Mouse (Mus musculus) embryonic facial prominence, embryonic 12.5 days (tissue): Measurements from ENCODE around the gene Apom. TPM values are rescaled to one million over a fixed set of nuclear protein-coding genes. Genes with fewer than 3 reads are reported as not detected.

Source experiments
- ATAC-seq: fragments of 200-750 bp; cut with Nextera tagmentation; 2 replicates; pipeline ENCODE4 v1.8.0; 2017; ENCODE audit not compliant: insufficient number of reproducible peaks, insufficient read depth, low FRiP score, low TSS enrichment
- H3K27ac ChIP-seq: fragments of 300-500 bp; sonication (generic); 2 replicates; pipeline ENCODE4 v1.5.1; 2016; ENCODE audit warnings: mild to moderate bottlenecking
- H3K27me3 ChIP-seq: fragments of 300-500 bp; sonication (generic); 2 replicates; pipeline ENCODE4 v1.6.1; 2016; ENCODE audit warnings: mild to moderate bottlenecking, moderate library complexity
- H3K36me3 ChIP-seq: fragments of 300-500 bp; sonication (generic); 2 replicates; pipeline ENCODE4 v1.6.1; 2016; ENCODE audit warnings: mild to moderate bottlenecking
- H3K4me1 ChIP-seq: fragments of 300-500 bp; sonication (generic); 2 replicates; pipeline ENCODE4 v1.6.1; 2016
- H3K4me2 ChIP-seq: fragments of 300-500 bp; sonication (generic); replicated peaks from 2 replicates; pipeline ENCODE4 v1.6.1; 2016; ENCODE audit warnings: mild to moderate bottlenecking, moderate library complexity
- H3K4me3 ChIP-seq: fragments of 300-500 bp; sonication (generic); 2 replicates; pipeline ENCODE4 v1.5.1; 2016; ENCODE audit warnings: mild to moderate bottlenecking
- H3K9ac ChIP-seq: fragments of 300-500 bp; sonication (generic); 2 replicates; pipeline ENCODE4 v1.6.1; 2016; ENCODE audit warnings: mild to moderate bottlenecking, moderate library complexity
- H3K9me3 ChIP-seq: fragments of 300-500 bp; sonication (generic); 2 replicates; pipeline ENCODE4 v1.6.1; 2016; ENCODE audit warnings: mild to moderate bottlenecking, moderate library complexity
- WGBS: fragments of 180-500 bp; shearing (Covaris S2); methylation state at CpG from one replicate; pipeline ENCODE4 v1.1.7; 2016; 5-methylcytosine and 5-hydroxymethylcytosine counted together
- polyA plus RNA-seq: library from polyadenylated mRNA; unstranded; fragments of >200 nt; fragmentation: Nextera tagmentation; extraction: Ambion mirVana; gene quantifications from 2 replicates; pipeline ENCODE4 v1.2.1, GENCODE M21; 2016

Gene Apom
- polyA plus RNA-seq, 1 experiment from 2014 or later: 0.49 TPM

DNA sequence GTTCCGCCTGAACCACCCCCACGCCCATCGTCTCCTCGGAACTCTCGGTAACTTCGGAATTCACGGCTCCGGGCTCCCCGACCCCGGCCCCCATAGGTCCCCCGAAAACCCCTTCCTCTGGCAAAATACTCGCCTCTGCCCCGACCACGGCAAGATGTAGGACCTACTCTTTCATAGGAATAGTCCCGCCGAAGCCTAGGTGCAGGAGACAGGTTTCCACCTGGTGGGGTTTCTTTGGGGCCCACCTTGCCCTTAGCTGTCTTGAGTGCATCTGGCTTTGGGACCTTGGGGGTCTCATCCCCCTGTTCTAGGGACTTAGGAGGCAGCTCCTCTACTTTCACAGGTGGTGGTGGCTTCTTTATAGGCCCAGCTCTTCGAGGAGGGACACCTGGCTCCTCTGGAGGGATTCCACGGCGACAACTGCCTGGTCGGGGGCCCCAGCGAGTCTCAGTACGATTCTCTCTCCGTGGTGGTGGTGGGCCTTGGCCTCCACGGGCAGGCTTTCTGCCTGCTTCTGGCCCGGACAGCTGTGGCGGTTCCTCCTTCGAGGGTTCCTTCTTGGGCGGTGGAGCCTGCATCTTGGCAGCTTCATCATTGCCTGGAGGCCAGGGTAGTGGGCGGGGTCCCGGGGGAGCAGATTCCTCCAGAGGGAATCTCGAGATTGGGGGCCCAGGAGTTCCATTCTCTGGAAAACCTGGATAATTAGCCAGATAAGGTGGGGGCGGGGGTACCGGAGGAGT is 24.8 kb upstream of the Apom start:
- Histone ChIP-seq H3K4me3 (no peak overlapping the region), H3K4me1 (peaks cover 12% of the 10 kb centered on the region), H3K27ac (no peak overlapping the region), H3K9ac (no peak overlapping the region), H3K36me3 (peaks cover 100% of the 10 kb centered on the region), H3K27me3 (no peaks in the 10 kb centered on the region), H3K4me2 (no peak overlapping the region), H3K9me3 (no peaks in the 10 kb centered on the region)
- ATAC-seq: no peak; the same call in 1 of the 2 replicates
- 93% methylated on average over 33 of the region's 33 CpGs for WGBS

DNA sequence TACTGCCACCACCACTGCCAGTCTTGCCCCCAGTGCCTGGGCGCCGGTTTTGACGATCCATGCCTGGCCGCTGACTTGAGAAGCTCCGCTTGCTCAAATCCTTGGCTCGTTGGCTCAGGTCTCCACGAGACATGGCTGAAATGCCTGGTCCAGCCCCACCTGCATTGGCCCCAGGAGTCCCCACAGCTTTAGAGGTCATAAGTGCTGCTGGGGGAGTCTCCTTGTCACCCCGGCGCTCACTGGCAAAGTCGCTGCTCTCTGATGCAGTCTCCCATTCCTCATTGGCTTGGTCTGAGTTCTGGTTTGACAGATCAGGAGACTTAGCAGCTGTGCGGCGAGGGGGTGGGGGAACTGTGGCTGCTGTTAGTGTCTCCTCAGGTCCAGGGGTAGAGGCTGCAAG is 23.6 kb upstream of the Apom start:
- Histone ChIP-seq H3K27me3 (no peaks in the 10 kb centered on the region), H3K36me3 (peaks cover 98% of the 10 kb centered on the region), H3K9ac (no peak overlapping the region), H3K9me3 (no peaks in the 10 kb centered on the region), H3K27ac (no peak overlapping the region), H3K4me2 (no peak overlapping the region), H3K4me3 (no peak overlapping the region), H3K4me1 (peaks cover 12% of the 10 kb centered on the region)
- ATAC-seq: no peak
- WGBS: 90% methylated on average over 12 of the region's 12 CpGs

DNA sequence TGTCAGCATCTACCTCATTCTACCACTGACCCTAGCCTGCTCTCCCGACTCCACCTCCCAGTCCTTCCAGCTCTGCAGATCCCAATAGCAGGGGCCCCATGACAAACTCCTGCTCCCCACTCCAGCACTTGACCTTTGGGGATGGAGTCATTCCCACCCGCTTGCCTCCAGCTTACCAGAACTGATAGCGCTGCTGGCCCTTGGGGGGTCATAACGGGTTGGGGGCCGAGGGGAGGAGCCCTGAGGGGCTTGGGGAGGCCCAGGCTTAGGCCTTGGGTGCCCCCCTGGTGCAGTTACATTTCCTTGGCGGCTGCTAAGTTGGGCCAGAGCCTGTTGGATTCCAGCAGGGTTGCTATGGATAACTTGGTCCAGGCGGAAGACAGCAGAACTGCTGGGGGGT is 22.8 kb upstream of the Apom start:
- H3K36me3 ChIP-seq: peaks cover 98% of the 10 kb centered on the region
- no peaks in the 10 kb centered on the region for H3K9me3 ChIP-seq
- 82% methylated on average over 7 of the region's 7 CpGs for WGBS
- no peak overlapping the region for H3K4me2 ChIP-seq
- H3K27me3 ChIP-seq: no peaks in the 10 kb centered on the region
- no peak for ATAC-seq
- peak overlapping the region; percentile 64 for H3K27ac ChIP-seq
- no peak overlapping the region for H3K9ac ChIP-seq
- H3K4me1 ChIP-seq: peaks cover 12% of the 10 kb centered on the region
- H3K4me3 ChIP-seq: no peak overlapping the region

DNA sequence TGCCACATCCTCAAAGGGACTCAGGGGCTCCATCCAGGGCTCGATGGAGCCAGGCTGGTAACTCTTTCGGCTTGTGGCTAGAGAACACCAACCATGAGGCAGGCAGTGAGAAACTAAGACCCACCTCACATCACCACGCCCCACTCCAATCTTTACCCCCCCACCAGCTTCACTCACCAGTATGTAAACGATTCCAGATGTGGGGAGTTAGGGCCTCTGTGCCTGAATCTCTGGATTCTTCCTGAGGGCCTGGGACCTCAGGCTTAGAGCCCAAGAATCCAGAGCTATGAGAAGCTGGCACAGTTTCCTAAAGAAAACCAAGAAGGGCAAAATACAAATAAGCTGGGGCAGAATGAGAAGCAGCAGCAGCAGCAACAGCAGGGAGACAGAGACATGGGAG is 22.1 kb upstream of the Apom start:
- no peaks in the 10 kb centered on the region for H3K27me3 ChIP-seq
- 59% methylated on average over 4 of the region's 4 CpGs for WGBS
- peaks cover 98% of the 10 kb centered on the region for H3K36me3 ChIP-seq
- no peak for ATAC-seq
- H3K4me2 ChIP-seq: no peak overlapping the region
- H3K27ac ChIP-seq: peak overlapping the region; percentile 64
- H3K4me1 ChIP-seq: peaks cover 12% of the 10 kb centered on the region
- no peak overlapping the region for H3K9ac ChIP-seq
- no peaks in the 10 kb centered on the region for H3K9me3 ChIP-seq
- H3K4me3 ChIP-seq: no peak overlapping the region

DNA sequence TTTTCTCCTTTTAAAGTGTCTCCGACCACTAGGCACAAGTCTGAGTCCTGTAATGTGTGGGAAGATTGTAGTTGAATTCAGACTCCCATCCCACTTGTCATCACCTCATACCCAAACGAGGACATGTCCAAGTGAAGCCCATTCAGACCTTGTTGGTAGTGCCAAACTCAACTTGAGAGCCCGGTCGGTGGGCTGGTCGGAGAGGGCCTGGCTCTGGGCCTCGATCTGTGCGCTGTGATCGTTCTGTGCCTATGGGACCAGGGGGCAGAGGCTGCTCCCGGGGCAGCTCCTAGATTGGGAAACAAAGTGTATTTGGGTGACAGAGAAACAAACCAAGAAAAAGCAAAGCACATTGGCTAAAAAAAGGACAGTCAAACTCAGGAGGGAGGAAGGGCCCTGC is 21.2 kb upstream of the Apom start:
- H3K4me3 ChIP-seq: no peak overlapping the region
- no peak overlapping the region for H3K4me2 ChIP-seq
- no peaks in the 10 kb centered on the region for H3K27me3 ChIP-seq
- ATAC-seq: no peak
- H3K9ac ChIP-seq: no peak overlapping the region
- WGBS: 94% methylated on average over 9 of the region's 9 CpGs
- H3K4me1 ChIP-seq: peaks cover 12% of the 10 kb centered on the region
- no peaks in the 10 kb centered on the region for H3K9me3 ChIP-seq
- peaks cover 97% of the 10 kb centered on the region for H3K36me3 ChIP-seq
- no peak overlapping the region for H3K27ac ChIP-seq

DNA sequence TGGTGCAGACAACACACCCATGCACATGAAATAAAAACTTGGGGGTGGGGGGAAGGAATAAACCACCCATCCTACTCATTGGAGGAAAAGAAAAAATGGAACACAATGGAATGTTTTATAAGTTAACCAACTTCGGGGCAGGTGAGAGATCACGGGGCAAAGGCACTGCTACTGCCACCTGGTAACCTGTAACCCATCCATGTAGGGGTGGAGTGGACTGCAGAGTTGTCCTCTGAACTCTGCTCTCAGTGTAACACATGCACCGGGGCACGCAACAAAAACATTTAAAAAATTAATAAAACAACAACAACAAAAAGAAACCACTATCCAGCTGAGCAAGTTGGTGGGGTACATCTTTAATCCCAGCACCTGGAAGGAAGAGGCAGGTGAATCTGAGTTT is 20.3 kb upstream of the Apom start:
- no peak for ATAC-seq
- no peak overlapping the region for H3K27ac ChIP-seq

DNA sequence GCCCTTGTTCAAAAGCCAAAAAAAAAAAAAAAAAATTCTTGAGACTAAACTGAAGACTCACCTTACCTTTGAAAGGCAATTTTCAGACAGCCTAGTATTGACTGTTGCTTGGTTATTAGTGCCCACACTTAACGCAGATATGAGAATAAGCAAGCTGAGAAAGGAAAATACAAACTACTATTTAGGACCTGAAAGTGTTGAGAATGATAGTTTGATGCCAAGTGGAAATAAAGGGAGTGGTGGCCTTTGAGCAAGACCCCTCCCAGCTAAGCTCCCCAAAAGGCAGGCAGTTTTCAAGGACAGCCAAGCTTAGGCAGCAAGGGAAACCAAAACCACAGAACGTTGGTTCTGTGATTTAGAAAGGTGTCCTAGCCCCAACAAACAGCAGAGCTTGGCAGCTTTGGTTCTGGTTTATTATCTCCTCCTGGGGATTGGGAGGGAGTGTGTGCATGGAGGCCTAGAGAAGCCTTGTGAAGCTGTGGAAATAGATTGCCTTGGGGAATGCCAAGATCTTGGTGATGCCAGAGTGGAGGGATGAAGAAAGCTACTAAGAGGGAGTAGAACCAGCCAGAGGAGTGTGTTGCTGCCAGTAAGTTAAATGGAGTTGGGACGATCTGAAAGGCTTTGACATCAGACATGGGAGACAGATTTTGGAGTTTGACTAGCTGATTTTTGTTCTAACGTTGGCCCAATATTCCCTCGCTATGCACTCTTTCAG is 16.2 kb upstream of the Apom start:
- H3K4me3 ChIP-seq: no peak overlapping the region
- H3K9me3 ChIP-seq: no peaks in the 10 kb centered on the region
- peaks cover 93% of the 10 kb centered on the region for H3K36me3 ChIP-seq
- ATAC-seq: no peak
- H3K27me3 ChIP-seq: no peaks in the 10 kb centered on the region
- WGBS: 70% methylated on average over 5 of the region's 5 CpGs
- no peak overlapping the region for H3K9ac ChIP-seq
- no peak overlapping the region for H3K4me2 ChIP-seq
- no peaks in the 10 kb centered on the region for H3K4me1 ChIP-seq
- no peak overlapping the region for H3K27ac ChIP-seq

More for the DNA sequence above, 20.3 kb upstream of the Apom start:
- Histone ChIP-seq H3K9me3 (no peaks in the 10 kb centered on the region), H3K9ac (no peak overlapping the region), H3K4me3 (no peak overlapping the region), H3K4me2 (no peak overlapping the region), H3K36me3 (peaks cover 93% of the 10 kb centered on the region), H3K27me3 (no peaks in the 10 kb centered on the region), H3K4me1 (peaks cover 12% of the 10 kb centered on the region)
- 92% methylated on average over 4 of the region's 4 CpGs for WGBS

DNA sequence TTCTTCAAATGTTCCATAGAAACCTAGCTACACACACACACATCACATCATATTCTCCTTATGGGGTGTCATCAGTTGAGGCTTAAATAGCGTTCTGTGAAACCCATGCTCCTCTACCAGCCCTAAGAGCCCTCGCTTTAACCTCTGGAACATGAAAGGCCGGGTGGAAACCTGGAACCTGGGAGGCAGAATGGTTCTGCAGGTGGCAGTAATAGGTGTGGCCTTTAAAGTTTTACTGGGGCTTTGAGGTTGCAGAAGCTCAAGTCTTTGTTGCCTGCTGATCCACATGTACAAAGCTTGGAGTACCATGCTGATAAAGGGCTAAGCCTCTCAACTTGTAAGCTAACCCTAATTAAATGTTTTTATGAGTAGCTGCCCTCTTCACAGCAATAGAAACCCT is 15.5 kb upstream of the Apom start:
- no peaks in the 10 kb centered on the region for H3K9me3 ChIP-seq
- H3K4me1 ChIP-seq: no peaks in the 10 kb centered on the region
- ATAC-seq: no peak
- H3K27ac ChIP-seq: no peak overlapping the region
- peaks cover 93% of the 10 kb centered on the region for H3K36me3 ChIP-seq
- no peak overlapping the region for H3K4me3 ChIP-seq
- H3K9ac ChIP-seq: no peak overlapping the region
- no peak overlapping the region for H3K4me2 ChIP-seq
- no peaks in the 10 kb centered on the region for H3K27me3 ChIP-seq
- WGBS: 70% methylated on average over 3 of the region's 3 CpGs

DNA sequence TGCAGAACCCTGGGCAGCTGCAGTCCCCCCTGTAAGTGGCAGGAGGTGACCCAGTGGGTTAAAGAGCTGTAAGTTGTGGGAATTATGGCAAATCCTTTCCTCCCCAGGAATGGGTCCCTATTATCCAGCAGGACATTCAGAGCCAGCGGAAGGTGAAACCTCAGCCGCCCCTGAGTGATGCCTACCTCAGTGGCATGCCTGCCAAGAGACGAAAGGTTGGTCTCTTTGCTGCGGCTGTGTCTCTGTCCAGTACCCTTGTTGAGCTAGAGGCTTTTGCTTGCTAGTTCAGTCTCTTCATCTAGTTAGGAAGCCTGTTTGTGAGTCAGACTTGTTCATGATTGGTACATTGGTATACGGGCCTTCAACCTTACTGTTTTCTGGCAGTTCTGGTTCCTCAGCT is 14.3 kb upstream of the Apom start:
- no peak for ATAC-seq
- no peak overlapping the region for H3K4me3 ChIP-seq
- no peaks in the 10 kb centered on the region for H3K9me3 ChIP-seq
- no peak overlapping the region for H3K9ac ChIP-seq
- H3K36me3 ChIP-seq: peaks cover 93% of the 10 kb centered on the region
- no peak overlapping the region for H3K4me2 ChIP-seq
- 84% methylated on average over 5 of the region's 5 CpGs for WGBS
- H3K4me1 ChIP-seq: no peaks in the 10 kb centered on the region
- no peak overlapping the region for H3K27ac ChIP-seq
- no peaks in the 10 kb centered on the region for H3K27me3 ChIP-seq

DNA sequence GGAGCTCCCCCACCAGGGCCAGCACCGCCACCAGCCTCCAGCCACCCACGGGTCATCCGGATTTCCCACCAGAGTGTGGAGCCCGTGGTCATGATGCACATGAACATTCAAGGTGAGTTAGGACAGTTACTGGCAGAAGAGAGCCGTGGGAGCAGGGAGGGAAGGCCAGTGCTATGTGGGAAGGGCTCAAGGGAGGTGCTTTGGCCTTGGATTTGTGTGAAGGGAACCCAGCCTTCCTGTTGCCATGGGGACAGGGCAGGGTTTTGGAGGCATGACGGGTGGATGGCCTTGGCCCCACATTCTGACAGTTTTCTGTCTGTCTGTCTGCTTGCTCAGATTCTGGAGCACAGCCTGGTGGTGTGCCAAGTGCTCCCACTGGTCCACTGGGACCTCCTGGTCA is 10.1 kb upstream of the Apom start:
- WGBS: 95% methylated on average over 6 of the region's 6 CpGs
- H3K9ac ChIP-seq: no peak overlapping the region
- no peaks in the 10 kb centered on the region for H3K27me3 ChIP-seq
- ATAC-seq: no peak
- H3K4me1 ChIP-seq: peaks cover 6% of the 10 kb centered on the region
- no peak overlapping the region for H3K4me2 ChIP-seq
- H3K9me3 ChIP-seq: no peaks in the 10 kb centered on the region
- H3K27ac ChIP-seq: no peak overlapping the region
- no peak overlapping the region for H3K4me3 ChIP-seq
- H3K36me3 ChIP-seq: peaks cover 92% of the 10 kb centered on the region

DNA sequence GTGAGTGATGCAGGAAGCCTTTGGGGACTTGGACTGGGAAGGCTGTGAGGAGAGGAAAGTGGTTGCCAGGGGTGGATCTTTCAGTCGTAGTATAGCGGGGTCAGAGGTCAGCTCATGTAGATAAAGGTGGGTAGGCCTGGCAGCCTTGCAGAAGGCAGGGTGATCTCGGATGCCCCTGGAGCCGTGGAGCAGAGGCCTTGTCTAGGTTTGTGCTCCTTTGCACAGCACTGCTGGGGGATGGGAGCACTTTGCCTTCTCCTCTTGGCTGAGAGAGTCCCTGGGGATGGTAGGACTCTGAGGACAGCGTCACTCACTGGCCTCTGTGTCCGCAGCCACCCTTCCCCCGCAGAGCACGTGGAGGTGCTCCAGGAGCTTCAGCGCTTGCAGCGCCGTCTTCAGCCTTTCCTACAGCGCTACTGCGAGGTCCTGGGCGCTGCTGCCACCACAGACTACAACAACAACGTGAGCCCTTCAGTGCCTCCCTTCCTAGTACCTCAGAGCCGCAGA is 8.7 kb upstream of the Apom start:
- WGBS: 80% methylated on average over 16 of the region's 16 CpGs
- H3K27ac ChIP-seq: no peak overlapping the region

DNA sequence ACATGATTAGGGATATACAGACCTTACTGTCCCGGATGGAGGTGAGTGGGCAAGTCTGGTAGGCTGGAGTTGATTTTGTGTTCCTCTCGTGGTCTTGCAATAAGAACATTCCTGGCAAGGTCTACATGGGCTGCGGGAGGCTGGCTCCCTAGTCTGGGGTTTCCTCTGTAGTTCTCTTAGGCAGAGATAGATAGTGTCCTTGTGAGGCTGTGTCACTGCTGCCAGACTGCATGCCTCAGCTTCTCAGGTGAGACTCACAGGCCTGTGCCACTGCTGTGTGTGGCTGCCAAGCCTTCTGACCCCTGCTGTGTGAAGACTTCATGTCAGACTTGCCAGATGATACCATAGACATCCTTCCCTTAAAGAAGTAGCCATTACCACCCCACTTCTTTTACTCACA is 7.4 kb upstream of the Apom start:
- Histone ChIP-seq H3K9me3 (no peaks in the 10 kb centered on the region), H3K27ac (no peak overlapping the region), H3K36me3 (peaks cover 65% of the 10 kb centered on the region), H3K4me3 (no peak overlapping the region), H3K9ac (no peak overlapping the region), H3K4me1 (peaks cover 14% of the 10 kb centered on the region), H3K27me3 (no peaks in the 10 kb centered on the region), H3K4me2 (no peak overlapping the region)
- ATAC-seq: no peak
- WGBS: 95% methylated on average over 3 of the region's 3 CpGs

More for the DNA sequence above, 8.7 kb upstream of the Apom start:
- H3K4me2 ChIP-seq: no peak overlapping the region
- H3K9ac ChIP-seq: no peak overlapping the region
- peaks cover 14% of the 10 kb centered on the region for H3K4me1 ChIP-seq
- H3K36me3 ChIP-seq: peaks cover 78% of the 10 kb centered on the region
- ATAC-seq: no peak
- no peak overlapping the region for H3K4me3 ChIP-seq
- H3K9me3 ChIP-seq: no peaks in the 10 kb centered on the region
- no peaks in the 10 kb centered on the region for H3K27me3 ChIP-seq
